Mouse (Mus musculus): ENCODE data around the gene Prpf4. TPM values are rescaled to one million over a fixed set of nuclear protein-coding genes. Genes with fewer than 3 reads are reported as not detected.

Prpf4 gene
- polyA plus RNA-seq, 1 experiment from 2014 or later = 15.9 TPM

DNA sequence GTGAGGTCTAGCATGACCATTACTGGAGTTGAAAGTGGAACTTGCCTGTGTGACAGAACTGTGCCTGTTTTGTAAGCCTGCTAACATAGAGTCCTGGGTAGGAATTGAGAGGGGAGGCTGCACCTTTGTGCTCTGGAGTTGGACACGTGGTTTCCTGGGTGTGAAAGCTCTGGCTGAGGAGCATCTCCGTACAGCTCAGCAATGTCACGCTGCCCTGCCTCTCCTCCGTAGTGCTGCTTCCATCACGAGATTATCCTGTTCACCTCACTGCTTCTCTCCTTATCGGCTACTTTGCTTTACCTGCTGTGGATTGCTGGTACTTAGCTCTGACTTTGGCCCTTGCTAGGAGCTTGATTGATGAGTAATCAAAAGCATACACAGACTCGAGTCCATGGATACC, 24.8 kb upstream of the Prpf4 start:
- H3K4me2 ChIP-seq (ENCODE audit: low read depth, low read length) = no peak overlapping the region
- ATAC-seq = peak; percentile 73

DNA sequence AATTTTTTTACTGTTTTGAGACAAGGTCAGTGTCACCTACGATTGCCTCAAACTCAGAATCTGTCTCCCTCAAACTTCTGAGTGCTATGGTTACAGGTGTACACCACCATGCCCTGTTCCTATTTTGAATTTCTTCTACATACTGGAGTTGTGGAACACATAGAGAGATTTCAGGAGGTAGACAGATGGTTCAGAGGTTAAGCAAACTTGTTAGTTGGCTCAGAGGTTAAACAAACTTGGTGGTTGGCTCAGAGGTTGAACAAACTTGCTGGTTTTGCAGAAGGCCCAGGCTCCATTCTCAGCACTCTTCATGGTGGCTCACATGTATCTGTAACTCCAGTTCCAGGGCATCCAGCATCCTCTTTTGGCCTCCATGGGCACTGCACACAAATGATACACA, 24.4 kb upstream of the Prpf4 start:
- no peak overlapping the region for H3K4me2 ChIP-seq (ENCODE audit: low read depth, low read length)
- WGBS = 71% methylated on average over 1 of the region's 1 CpGs
- no peaks in the 10 kb centered on the region for H3K27me3 ChIP-seq (replicated peaks; ENCODE audit: control insufficient read depth, insufficient read depth, low read length)
- H3K9ac ChIP-seq (ENCODE audit: low read depth, low read length) = no peak overlapping the region
- H3K27ac ChIP-seq (ENCODE audit: low read length) = peak overlapping the region; percentile 62
- ATAC-seq = no peak
- no peaks in the 10 kb centered on the region for H3K9me3 ChIP-seq (ENCODE audit: control insufficient read depth, low read length)
- H3K36me3 ChIP-seq (ENCODE audit: control insufficient read depth, insufficient read depth, low read length) = 0 out of 2 replicates have a peak, but pooled peaks cover 6% of the 10 kb centered on the region
- H3K4me1 ChIP-seq (ENCODE audit: control insufficient read depth, insufficient read depth, low read length) = peaks cover 8% of the 10 kb centered on the region
- H3K4me3 ChIP-seq (ENCODE audit: low read length) = no peak overlapping the region

More for the DNA sequence above, 24.8 kb upstream of the Prpf4 start:
- H3K27ac ChIP-seq (ENCODE audit: low read length) = peak overlapping the region; percentile 62
- H3K4me1 ChIP-seq (ENCODE audit: control insufficient read depth, insufficient read depth, low read length) = peaks cover 8% of the 10 kb centered on the region
- 0 out of 2 replicates have a peak, but pooled peaks cover 4% of the 10 kb centered on the region for H3K36me3 ChIP-seq (ENCODE audit: control insufficient read depth, insufficient read depth, low read length)
- 63% methylated on average over 7 of the region's 7 CpGs for WGBS
- no peak overlapping the region for H3K9ac ChIP-seq (ENCODE audit: low read depth, low read length)
- no peaks in the 10 kb centered on the region for H3K27me3 ChIP-seq (replicated peaks; ENCODE audit: control insufficient read depth, insufficient read depth, low read length)
- no peak overlapping the region for H3K4me3 ChIP-seq (ENCODE audit: low read length)
- H3K9me3 ChIP-seq (ENCODE audit: control insufficient read depth, low read length) = no peaks in the 10 kb centered on the region

DNA sequence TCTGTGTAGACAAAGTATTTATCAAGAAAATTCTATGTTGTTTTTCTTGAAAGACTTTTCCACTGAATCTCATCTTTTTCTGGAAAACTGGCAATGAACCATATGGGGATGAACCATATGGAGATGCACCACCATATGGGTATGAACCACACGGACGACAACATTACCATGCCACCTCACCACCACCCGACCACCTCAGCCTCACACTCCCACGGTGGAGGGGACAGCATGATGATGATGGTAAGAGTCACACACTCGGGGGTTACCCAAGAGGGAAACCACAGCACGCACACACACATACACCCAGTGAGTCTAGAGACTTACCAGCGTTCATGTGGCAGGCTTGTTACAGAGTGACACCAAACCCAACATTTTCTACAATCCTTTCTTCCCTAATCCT, 23.2 kb upstream of the Prpf4 start:
- no peak overlapping the region for H3K4me2 ChIP-seq (ENCODE audit: low read depth, low read length)
- WGBS = 94% methylated on average over 7 of the region's 7 CpGs
- H3K36me3 ChIP-seq (ENCODE audit: control insufficient read depth, insufficient read depth, low read length) = 0 out of 2 replicates have a peak, but pooled peaks cover 7% of the 10 kb centered on the region
- H3K9ac ChIP-seq (ENCODE audit: low read depth, low read length) = no peak overlapping the region
- H3K9me3 ChIP-seq (ENCODE audit: control insufficient read depth, low read length) = no peaks in the 10 kb centered on the region
- H3K4me3 ChIP-seq (ENCODE audit: low read length) = no peak overlapping the region
- H3K4me1 ChIP-seq (ENCODE audit: control insufficient read depth, insufficient read depth, low read length) = peaks cover 8% of the 10 kb centered on the region; the same call in 1 of the 2 replicates
- no peaks in the 10 kb centered on the region for H3K27me3 ChIP-seq (replicated peaks; ENCODE audit: control insufficient read depth, insufficient read depth, low read length)
- ATAC-seq = no peak
- H3K27ac ChIP-seq (ENCODE audit: low read length) = no peak overlapping the region

DNA sequence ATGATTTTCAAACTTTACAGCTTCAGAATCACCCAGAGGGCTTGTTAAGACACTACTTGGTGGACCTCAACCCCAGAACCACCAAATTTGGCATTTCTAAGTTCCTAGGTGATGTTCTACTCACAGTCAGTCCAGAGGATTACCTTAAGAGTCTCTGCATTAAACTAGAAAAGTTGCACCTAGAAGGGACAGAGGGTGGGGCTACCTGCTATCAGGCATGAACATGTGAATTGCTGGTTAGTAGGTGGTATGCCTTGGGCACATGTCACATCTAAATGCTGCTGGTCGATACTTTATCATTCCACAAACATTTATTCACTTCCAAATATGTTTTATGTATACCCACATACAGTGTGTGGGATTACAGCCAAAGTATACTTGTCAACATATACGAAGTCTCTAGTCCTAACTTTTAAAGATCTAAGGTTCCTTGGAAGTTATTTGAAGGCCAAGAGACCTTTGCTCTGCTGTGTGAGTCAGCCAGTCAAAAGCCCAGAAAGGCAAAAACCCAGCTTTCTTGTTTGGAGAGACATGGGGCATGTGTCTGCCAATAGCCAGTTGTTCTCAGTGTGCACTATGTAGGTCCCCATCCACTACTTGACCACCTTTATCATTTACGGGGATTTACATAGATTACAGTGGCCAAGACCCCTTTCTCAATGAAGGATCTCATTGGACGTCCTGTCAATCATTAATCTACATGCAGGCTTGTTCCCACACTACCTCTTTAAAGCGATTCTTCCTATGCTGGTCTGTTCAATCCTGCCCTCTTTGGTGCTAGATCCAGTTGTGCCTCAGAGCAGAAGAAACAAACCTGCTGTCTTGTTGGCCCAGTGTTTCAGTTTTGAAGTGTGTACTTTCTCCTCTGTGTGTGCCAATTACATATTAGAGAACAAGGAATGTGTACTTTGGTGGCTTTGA, 18.7 kb upstream of the Prpf4 start:
- Histone ChIP-seq H3K9me3 (ENCODE audit: control insufficient read depth, low read length) (no peaks in the 10 kb centered on the region), H3K27ac (ENCODE audit: low read length) (peak overlapping the region; percentile 33), H3K4me1 (ENCODE audit: control insufficient read depth, insufficient read depth, low read length) (peaks cover under 1% of the 10 kb centered on the region; the same call in 1 of the 2 replicates), H3K9ac (ENCODE audit: low read depth, low read length) (no peak overlapping the region), H3K4me3 (ENCODE audit: low read length) (no peak overlapping the region), H3K36me3 (ENCODE audit: control insufficient read depth, insufficient read depth, low read length) (peaks cover 15% of the 10 kb centered on the region; the same call in 1 of the 2 replicates), H3K27me3 (replicated peaks; ENCODE audit: control insufficient read depth, insufficient read depth, low read length) (no peaks in the 10 kb centered on the region), H3K4me2 (ENCODE audit: low read depth, low read length) (no peak overlapping the region)
- WGBS = 65% methylated on average over 5 of the region's 5 CpGs
- peak; percentile 80 for ATAC-seq

- ATAC-seq = no peak
Observed at GRCm38 (mm10) chr4:62391892-62392291, 16.7 kb upstream of the Prpf4 start.

DNA sequence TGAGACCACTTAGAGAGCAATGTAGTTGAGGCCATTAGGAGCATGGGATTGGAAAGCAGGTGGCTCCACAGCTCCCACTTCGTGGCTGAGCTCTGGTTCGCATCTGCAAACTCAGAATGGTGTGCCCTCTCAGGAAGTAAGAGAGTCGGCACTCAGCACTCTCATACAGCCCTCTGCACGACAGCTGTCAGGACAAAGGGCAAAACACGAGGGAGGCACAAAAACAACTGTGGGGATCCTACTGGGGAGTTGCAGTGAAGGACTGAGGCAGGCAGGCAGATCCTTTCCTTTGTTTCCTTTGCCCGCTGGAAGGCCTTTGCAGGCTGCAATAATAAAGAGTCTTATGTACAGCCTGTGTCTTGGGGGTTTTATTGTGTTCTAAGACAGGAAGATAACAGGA, 15.1 kb upstream of the Prpf4 start:
- no peaks in the 10 kb centered on the region for H3K27me3 ChIP-seq (replicated peaks; ENCODE audit: control insufficient read depth, insufficient read depth, low read length)

More at GRCm38 (mm10) chr4:62391892-62392291, 16.7 kb upstream of the Prpf4 start:
- H3K4me1 ChIP-seq (ENCODE audit: control insufficient read depth, insufficient read depth, low read length) = no peaks in the 10 kb centered on the region
- H3K9me3 ChIP-seq (ENCODE audit: control insufficient read depth, low read length) = no peaks in the 10 kb centered on the region
- H3K27ac ChIP-seq (ENCODE audit: low read length) = no peak overlapping the region
- 84% methylated on average over 7 of the region's 7 CpGs for WGBS
- peaks cover 15% of the 10 kb centered on the region; the same call in 1 of the 2 replicates for H3K36me3 ChIP-seq (ENCODE audit: control insufficient read depth, insufficient read depth, low read length)
- H3K27me3 ChIP-seq (replicated peaks; ENCODE audit: control insufficient read depth, insufficient read depth, low read length) = no peaks in the 10 kb centered on the region
- H3K4me3 ChIP-seq (ENCODE audit: low read length) = no peak overlapping the region
- H3K9ac ChIP-seq (ENCODE audit: low read depth, low read length) = no peak overlapping the region
- no peak overlapping the region for H3K4me2 ChIP-seq (ENCODE audit: low read depth, low read length)

GRCm38 (mm10) chr4:62395806-62396205, 12.8 kb upstream of the Prpf4 start:
- Histone ChIP-seq H3K4me3 (ENCODE audit: low read length) (no peak overlapping the region), H3K4me1 (ENCODE audit: control insufficient read depth, insufficient read depth, low read length) (no peaks in the 10 kb centered on the region), H3K4me2 (ENCODE audit: low read depth, low read length) (no peak overlapping the region), H3K27ac (ENCODE audit: low read length) (no peak overlapping the region), H3K36me3 (ENCODE audit: control insufficient read depth, insufficient read depth, low read length) (peaks cover 18% of the 10 kb centered on the region; the same call in 1 of the 2 replicates), H3K27me3 (replicated peaks; ENCODE audit: control insufficient read depth, insufficient read depth, low read length) (no peaks in the 10 kb centered on the region), H3K9ac (ENCODE audit: low read depth, low read length) (no peak overlapping the region), H3K9me3 (ENCODE audit: control insufficient read depth, low read length) (no peaks in the 10 kb centered on the region)
- 95% methylated on average over 1 of the region's 1 CpGs for WGBS
- no peak for ATAC-seq

More for the DNA sequence above, 15.1 kb upstream of the Prpf4 start:
- Histone ChIP-seq H3K4me3 (ENCODE audit: low read length) (no peak overlapping the region), H3K9me3 (ENCODE audit: control insufficient read depth, low read length) (no peaks in the 10 kb centered on the region), H3K4me1 (ENCODE audit: control insufficient read depth, insufficient read depth, low read length) (no peaks in the 10 kb centered on the region), H3K9ac (ENCODE audit: low read depth, low read length) (no peak overlapping the region), H3K27ac (ENCODE audit: low read length) (no peak overlapping the region), H3K36me3 (ENCODE audit: control insufficient read depth, insufficient read depth, low read length) (peaks cover 20% of the 10 kb centered on the region; the same call in 1 of the 2 replicates), H3K4me2 (ENCODE audit: low read depth, low read length) (no peak overlapping the region)
- ATAC-seq = no peak
- WGBS = 61% methylated on average over 6 of the region's 6 CpGs

- H3K27me3 ChIP-seq (replicated peaks; ENCODE audit: control insufficient read depth, insufficient read depth, low read length) = no peaks in the 10 kb centered on the region
- H3K9ac ChIP-seq (ENCODE audit: low read depth, low read length) = no peak overlapping the region
- H3K36me3 ChIP-seq (ENCODE audit: control insufficient read depth, insufficient read depth, low read length) = peaks cover 11% of the 10 kb centered on the region
- H3K27ac ChIP-seq (ENCODE audit: low read length) = no peak overlapping the region
- no peak overlapping the region for H3K4me2 ChIP-seq (ENCODE audit: low read depth, low read length)
- 87% methylated on average over 4 of the region's 4 CpGs for WGBS
- H3K4me1 ChIP-seq (ENCODE audit: control insufficient read depth, insufficient read depth, low read length) = no peaks in the 10 kb centered on the region
- no peak overlapping the region for H3K4me3 ChIP-seq (ENCODE audit: low read length)
- ATAC-seq = no peak
- no peaks in the 10 kb centered on the region for H3K9me3 ChIP-seq (ENCODE audit: control insufficient read depth, low read length)
Observed at GRCm38 (mm10) chr4:62397616-62398365, 10.8 kb upstream of the Prpf4 start.

GRCm38 (mm10) chr4:62398956-62399355, 9.6 kb upstream of the Prpf4 start:
- no peak overlapping the region for H3K4me3 ChIP-seq (ENCODE audit: low read length)
- peaks cover 12% of the 10 kb centered on the region for H3K36me3 ChIP-seq (ENCODE audit: control insufficient read depth, insufficient read depth, low read length)
- no peaks in the 10 kb centered on the region for H3K27me3 ChIP-seq (replicated peaks; ENCODE audit: control insufficient read depth, insufficient read depth, low read length)
- no peak for ATAC-seq
- 90% methylated on average over 3 of the region's 3 CpGs for WGBS
- no peak overlapping the region for H3K27ac ChIP-seq (ENCODE audit: low read length)
- no peak overlapping the region for H3K4me2 ChIP-seq (ENCODE audit: low read depth, low read length)
- H3K9me3 ChIP-seq (ENCODE audit: control insufficient read depth, low read length) = no peaks in the 10 kb centered on the region
- H3K4me1 ChIP-seq (ENCODE audit: control insufficient read depth, insufficient read depth, low read length) = no peaks in the 10 kb centered on the region
- H3K9ac ChIP-seq (ENCODE audit: low read depth, low read length) = no peak overlapping the region
